Mouse (Mus musculus) embryonic facial prominence, embryonic 10.5 days (tissue): Measurements from ENCODE around the gene Nrn1. TPM values are rescaled to one million over a fixed set of nuclear protein-coding genes. Genes with fewer than 3 reads are reported as not detected.

ENCODE experiments used
- DNase-seq: peaks from one replicate; pipeline ENCODE4 v3.0.0-alpha.2; 2017; ENCODE audit warnings: low spot score
- H3K27ac ChIP-seq: fragments of 300-500 bp; sonication (generic); replicated peaks from 2 replicates; pipeline ENCODE4 v1.5.1; 2016; ENCODE audit warnings: mild to moderate bottlenecking
- H3K27me3 ChIP-seq: fragments of 300-500 bp; sonication (generic); replicated peaks from 2 replicates; pipeline ENCODE4 v1.6.1; 2016; ENCODE audit warnings: low read depth, mild to moderate bottlenecking; ENCODE audit not compliant: poor library complexity, severe bottlenecking
- H3K36me3 ChIP-seq: fragments of 300-500 bp; sonication (generic); replicated peaks from 2 replicates; pipeline ENCODE4 v1.6.1; 2016; ENCODE audit warnings: mild to moderate bottlenecking, moderate library complexity
- H3K4me1 ChIP-seq: fragments of 300-500 bp; sonication (generic); 2 replicates; pipeline ENCODE4 v1.6.1; 2016
- H3K4me3 ChIP-seq: fragments of 300-500 bp; sonication (generic); 2 replicates; pipeline ENCODE4 v1.5.1; 2016; ENCODE audit warnings: mild to moderate bottlenecking, moderate library complexity
- H3K9me3 ChIP-seq: fragments of 300-500 bp; sonication (generic); 2 replicates; pipeline ENCODE4 v1.6.1; 2016; ENCODE audit warnings: mild to moderate bottlenecking
- WGBS: fragments of 180-500 bp; shearing (Covaris S2); methylation state at CpG from one replicate; pipeline ENCODE4 v1.1.7; 2016; 5-methylcytosine and 5-hydroxymethylcytosine counted together
- polyA plus RNA-seq: library from polyadenylated mRNA; unstranded; fragments of >200 nt; fragmentation: Nextera tagmentation; extraction: Ambion mirVana; gene quantifications from 2 replicates; pipeline ENCODE4 v1.2.1, GENCODE M21; 2016

Gene Nrn1
- 2.9 and 3.4 TPM in 2 replicates for polyA plus RNA-seq

- DNase-seq: peak; percentile 52
- H3K27ac ChIP-seq: peak within 1 kb of the TSS; percentile 67
- H3K27me3 ChIP-seq: peaks cover 77% of the 10 kb centered on the region
- under 1% methylated on average over 50 of the region's 50 CpGs for WGBS
- H3K9me3 ChIP-seq: no peaks in the 10 kb centered on the region
- H3K4me3 ChIP-seq: peak within 1 kb of the TSS; percentile 62
- no peaks in the 10 kb centered on the region for H3K36me3 ChIP-seq
- peaks cover 43% of the 10 kb centered on the region for H3K4me1 ChIP-seq
Observed at GRCm38 (mm10) chr13:36734731-36735571, at the start of gene Nrn1. Nrn1 (minus strand) TSS chr13:36735131.

- H3K4me1 ChIP-seq: no peaks in the 10 kb centered on the region
- WGBS: 87% methylated on average over 5 of the region's 5 CpGs
- H3K36me3 ChIP-seq: no peaks in the 10 kb centered on the region
- H3K27me3 ChIP-seq: no peaks in the 10 kb centered on the region
- DNase-seq: no peak
- H3K9me3 ChIP-seq: no peaks in the 10 kb centered on the region
- no peak overlapping the region for H3K27ac ChIP-seq
- H3K4me3 ChIP-seq: no peak overlapping the region
Observed at GRCm38 (mm10) chr13:36779626-36780025, 44.7 kb upstream of the Nrn1 start.

- 62% methylated on average over 2 of the region's 2 CpGs for WGBS
- Histone ChIP-seq H3K9me3 (no peaks in the 10 kb centered on the region), H3K4me3 (no peak overlapping the region), H3K4me1 (no peaks in the 10 kb centered on the region), H3K36me3 (no peaks in the 10 kb centered on the region), H3K27me3 (no peaks in the 10 kb centered on the region), H3K27ac (no peak overlapping the region)
- no peak for DNase-seq
Observed at GRCm38 (mm10) chr13:36766801-36767200, 31.9 kb upstream of the Nrn1 start.

GRCm38 (mm10) chr13:36751861-36752260 lies 16.9 kb upstream of the Nrn1 start:
- DNase-seq: no peak
- WGBS: 68% methylated on average over 3 of the region's 3 CpGs

GRCm38 (mm10) chr13:36750056-36750455 lies 15.1 kb upstream of the Nrn1 start:
- 79% methylated on average over 2 of the region's 2 CpGs for WGBS
- no peaks in the 10 kb centered on the region for H3K9me3 ChIP-seq
- no peaks in the 10 kb centered on the region for H3K4me1 ChIP-seq
- H3K36me3 ChIP-seq: no peaks in the 10 kb centered on the region
- no peak overlapping the region for H3K27ac ChIP-seq
- H3K27me3 ChIP-seq: no peaks in the 10 kb centered on the region
- no peak overlapping the region for H3K4me3 ChIP-seq
- DNase-seq: no peak

More at GRCm38 (mm10) chr13:36751861-36752260, 16.9 kb upstream of the Nrn1 start:
- H3K27ac ChIP-seq: no peak overlapping the region
- H3K36me3 ChIP-seq: no peaks in the 10 kb centered on the region
- no peaks in the 10 kb centered on the region for H3K9me3 ChIP-seq
- H3K4me3 ChIP-seq: no peak overlapping the region
- no peaks in the 10 kb centered on the region for H3K4me1 ChIP-seq
- H3K27me3 ChIP-seq: no peaks in the 10 kb centered on the region

GRCm38 (mm10) chr13:36736619-36736996 lies 1.7 kb upstream of the Nrn1 start:
- Histone ChIP-seq H3K27ac (peak overlapping the region; percentile 67), H3K9me3 (no peaks in the 10 kb centered on the region), H3K4me3 (peak overlapping the region; percentile 62), H3K36me3 (no peaks in the 10 kb centered on the region), H3K4me1 (peaks cover 37% of the 10 kb centered on the region), H3K27me3 (peaks cover 60% of the 10 kb centered on the region)
- DNase-seq: peak; percentile 50
- WGBS: 6% methylated on average over 9 of the region's 9 CpGs

GRCm38 (mm10) chr13:36735901-36736618 lies 1.1 kb upstream of the Nrn1 start:
- peaks cover 43% of the 10 kb centered on the region for H3K4me1 ChIP-seq
- no peaks in the 10 kb centered on the region for H3K36me3 ChIP-seq
- no peaks in the 10 kb centered on the region for H3K9me3 ChIP-seq
- peak; percentile 95 for DNase-seq
- H3K4me3 ChIP-seq: peak overlapping the region; percentile 62
- peak overlapping the region; percentile 67 for H3K27ac ChIP-seq
- WGBS: under 1% methylated on average over 39 of the region's 39 CpGs
- peaks cover 66% of the 10 kb centered on the region for H3K27me3 ChIP-seq

GRCm38 (mm10) chr13:36733989-36734690 lies 791 bp downstream of the Nrn1 start:
- peaks cover 85% of the 10 kb centered on the region for H3K27me3 ChIP-seq
- peaks cover 43% of the 10 kb centered on the region for H3K4me1 ChIP-seq
- DNase-seq: peak; percentile 69
- H3K36me3 ChIP-seq: no peaks in the 10 kb centered on the region
- H3K4me3 ChIP-seq: peak overlapping the region; percentile 62
- no peak overlapping the region for H3K27ac ChIP-seq
- no peaks in the 10 kb centered on the region for H3K9me3 ChIP-seq
- under 1% methylated on average over 26 of the region's 26 CpGs for WGBS

GRCm38 (mm10) chr13:36733566-36733965 lies 1.4 kb downstream of the Nrn1 start:
- Histone ChIP-seq H3K9me3 (no peaks in the 10 kb centered on the region), H3K27me3 (peaks cover 91% of the 10 kb centered on the region), H3K36me3 (no peaks in the 10 kb centered on the region), H3K4me1 (peaks cover 43% of the 10 kb centered on the region), H3K4me3 (peak overlapping the region; percentile 62), H3K27ac (no peak overlapping the region)
- no peak for DNase-seq
- 1% methylated on average over 10 of the region's 10 CpGs for whole genome bisulfite sequencing

- no peak for DNase-seq
- 0 out of 2 replicates have a peak overlapping the region, but pooled peaks have one; percentile 2 for H3K4me3 ChIP-seq
- H3K27me3 ChIP-seq: peaks cover 94% of the 10 kb centered on the region
Observed at GRCm38 (mm10) chr13:36732891-36733490, 1.9 kb downstream of the Nrn1 start.

GRCm38 (mm10) chr13:36731931-36732461 lies 2.9 kb downstream of the Nrn1 start:
- under 1% methylated on average over 23 of the region's 23 CpGs for WGBS
- peak; percentile 57 for DNase-seq
- Histone ChIP-seq H3K9me3 (no peaks in the 10 kb centered on the region), H3K27me3 (peaks cover 95% of the 10 kb centered on the region), H3K4me3 (peak overlapping the region; percentile 49), H3K36me3 (no peaks in the 10 kb centered on the region), H3K27ac (no peak overlapping the region), H3K4me1 (peaks cover 51% of the 10 kb centered on the region)

More at GRCm38 (mm10) chr13:36732891-36733490, 1.9 kb downstream of the Nrn1 start:
- Histone ChIP-seq H3K4me1 (peaks cover 43% of the 10 kb centered on the region), H3K27ac (no peak overlapping the region), H3K36me3 (no peaks in the 10 kb centered on the region), H3K9me3 (no peaks in the 10 kb centered on the region)
- WGBS: 5% methylated on average over 6 of the region's 6 CpGs
